Mouse (Mus musculus): ENCODE data around the gene Olfr644.

DNA sequence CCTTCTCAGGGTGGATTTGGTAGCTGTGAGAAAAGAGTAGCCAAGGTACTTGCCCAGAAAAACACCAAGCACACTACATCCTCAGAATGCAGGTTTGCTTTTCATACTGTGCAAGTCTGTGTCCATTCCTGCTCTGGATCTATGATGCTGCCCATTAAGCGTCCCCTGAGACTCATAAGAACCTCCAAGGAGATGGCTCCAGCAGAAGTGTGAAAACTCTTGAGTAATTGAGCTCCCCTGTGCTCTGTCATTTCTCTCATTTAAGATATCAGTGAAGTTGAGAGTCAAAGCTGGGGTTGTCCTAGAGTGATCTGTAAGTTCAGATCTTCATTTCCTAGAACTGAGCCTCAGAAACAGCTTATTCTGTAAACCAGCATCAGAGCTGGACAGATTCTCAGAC is 19.1 kb downstream of the Olfr644 start, which contains the start of gene Olfr642:
- TF ChIP-seq POLR2A (IDR thresholded peaks at IDR 0.05; ENCODE audit: borderline replicate concordance, extremely low read depth, low read depth, low read length) (no peak), CTCF (IDR thresholded peaks at IDR 0.05; ENCODE audit: insufficient read depth, low read length) (no peak)

All from lung, adult 2 months (tissue).